Mouse (Mus musculus): Measurements from ENCODE around the gene Kcnip1. TPM values are rescaled to one million over a fixed set of nuclear protein-coding genes. Genes with fewer than 3 reads are reported as not detected.

Kcnip1 gene
- polyA plus RNA-seq, 1 experiment from 2014 or later = 92.9 TPM

DNA sequence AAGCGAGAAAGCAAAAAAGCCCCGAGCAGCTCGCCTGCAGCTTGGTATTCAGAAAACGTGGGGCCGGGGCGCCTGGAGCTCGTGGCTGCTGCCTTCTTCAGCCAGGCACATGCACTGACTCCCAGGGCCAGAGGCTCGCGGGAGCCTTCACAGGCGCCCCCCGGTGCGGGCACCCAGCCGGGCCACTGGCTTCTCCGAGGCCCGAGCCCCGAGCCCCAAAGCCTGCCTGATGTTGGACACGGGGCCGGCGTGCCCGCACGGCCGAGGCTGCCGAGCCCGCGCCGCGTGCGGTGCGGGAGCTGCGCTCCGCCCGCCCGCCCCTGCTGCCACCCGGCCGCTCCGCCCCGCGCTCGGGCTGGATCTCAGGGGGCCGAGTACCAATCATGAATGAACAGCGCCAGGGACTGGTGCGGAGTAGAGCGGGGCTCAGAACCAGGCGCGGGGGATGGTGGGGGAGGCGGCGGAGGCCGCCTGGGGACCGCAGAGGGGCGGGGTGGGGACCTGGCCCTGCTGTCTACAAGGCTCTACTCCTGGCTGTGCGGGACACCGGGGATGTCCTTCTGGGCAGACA lies 149.6 kb downstream of the Kcnip1 start:
- H3K4me1 ChIP-seq = peaks cover 30% of the 10 kb centered on the region
- peak overlapping the region; percentile 63 for H3K9ac ChIP-seq
- no peaks in the 10 kb centered on the region; the same call in 1 of the 2 replicates for H3K27me3 ChIP-seq (replicated peaks)
- peak overlapping the region; percentile 89 for H3K4me2 ChIP-seq
- peak overlapping the region; percentile 75 for H3K27ac ChIP-seq
- H3K36me3 ChIP-seq (replicated peaks) = no peaks in the 10 kb centered on the region
- no peaks in the 10 kb centered on the region for H3K9me3 ChIP-seq
- peak; percentile 89 for ATAC-seq (replicated peaks)
- 1% methylated on average over 52 of the region's 52 CpGs for WGBS
- peak overlapping the region; percentile 57 for H3K4me3 ChIP-seq

DNA sequence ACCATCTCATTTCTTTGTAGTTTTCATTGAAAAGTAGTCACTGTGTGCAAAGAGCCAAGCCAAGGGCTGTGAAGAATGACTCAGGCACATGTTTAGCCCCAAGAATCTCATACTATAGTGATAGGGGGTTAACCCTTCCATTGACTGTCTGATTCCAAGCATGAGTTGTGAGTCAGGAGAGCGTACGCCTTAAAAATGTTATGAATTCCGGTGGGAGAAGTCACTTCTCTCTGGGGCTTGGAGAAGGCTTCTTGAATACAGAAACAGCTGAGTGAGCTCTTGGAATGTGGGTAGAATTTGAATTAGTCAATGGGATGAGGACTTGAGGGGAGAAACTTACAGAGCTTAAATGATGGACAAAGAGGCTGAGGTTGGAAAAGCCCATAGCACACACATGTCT lies 153.9 kb downstream of the Kcnip1 start:
- no peak overlapping the region for H3K27ac ChIP-seq
- H3K9ac ChIP-seq = no peak overlapping the region
- no peak overlapping the region for H3K4me3 ChIP-seq
- 83% methylated on average over 3 of the region's 3 CpGs for WGBS
- peaks cover 33% of the 10 kb centered on the region for H3K4me1 ChIP-seq
- H3K27me3 ChIP-seq (replicated peaks) = no peaks in the 10 kb centered on the region
- no peaks in the 10 kb centered on the region for H3K36me3 ChIP-seq (replicated peaks)
- ATAC-seq (replicated peaks) = no peak
- no peak overlapping the region for H3K4me2 ChIP-seq
- H3K9me3 ChIP-seq = no peaks in the 10 kb centered on the region

DNA sequence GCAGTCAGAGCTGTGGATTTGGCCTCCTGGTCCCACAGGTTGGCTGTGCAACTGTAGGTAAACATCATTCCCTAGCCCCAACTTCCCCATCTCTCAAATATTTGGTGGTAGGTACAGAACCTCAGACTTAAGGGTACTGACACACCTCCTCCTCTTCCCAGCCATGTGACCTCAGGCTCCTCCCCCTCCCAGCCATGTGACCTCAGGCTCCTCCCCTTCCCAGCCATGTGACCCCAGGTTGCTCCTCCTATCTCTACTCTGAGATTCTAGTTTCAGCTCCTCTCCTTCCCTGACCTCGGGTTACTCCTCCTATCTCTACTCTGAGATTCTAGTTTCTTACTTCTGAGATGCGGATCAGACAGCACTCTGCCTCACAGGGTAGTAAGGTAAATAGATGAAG lies 163.2 kb downstream of the Kcnip1 start:
- WGBS = 88% methylated on average over 2 of the region's 2 CpGs
- Histone ChIP-seq H3K9me3 (no peaks in the 10 kb centered on the region), H3K27ac (no peak overlapping the region), H3K27me3 (replicated peaks) (no peaks in the 10 kb centered on the region), H3K9ac (no peak overlapping the region), H3K36me3 (replicated peaks) (no peaks in the 10 kb centered on the region), H3K4me3 (no peak overlapping the region), H3K4me1 (peaks cover 18% of the 10 kb centered on the region), H3K4me2 (no peak overlapping the region)
- ATAC-seq (replicated peaks) = no peak

DNA sequence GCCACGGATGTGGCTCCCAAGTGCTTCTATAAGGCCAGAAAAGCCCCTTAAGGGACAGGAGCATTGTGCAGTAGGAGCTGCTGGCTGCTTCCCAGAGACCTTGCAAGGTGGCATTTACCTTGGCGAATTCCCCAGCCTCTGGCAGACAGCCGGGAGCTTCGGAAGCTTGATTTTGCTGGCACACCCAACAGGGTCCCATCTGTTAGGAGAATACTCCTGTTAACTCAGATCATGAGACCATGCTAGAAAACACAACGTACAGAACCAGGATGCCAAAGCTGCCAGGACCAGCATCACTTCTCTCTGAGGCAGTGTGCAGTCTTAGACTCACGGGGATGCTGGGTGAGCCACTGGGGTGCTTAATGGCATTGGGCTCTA lies 165.1 kb downstream of the Kcnip1 start:
- Histone ChIP-seq H3K9me3 (no peaks in the 10 kb centered on the region), H3K36me3 (replicated peaks) (no peaks in the 10 kb centered on the region), H3K4me3 (no peak overlapping the region), H3K4me1 (peaks cover 18% of the 10 kb centered on the region), H3K9ac (no peak overlapping the region), H3K4me2 (peak overlapping the region; percentile 14), H3K27me3 (replicated peaks) (no peaks in the 10 kb centered on the region), H3K27ac (peak overlapping the region; percentile 81)
- peak; percentile 40; the same call in 1 of the 2 replicates for ATAC-seq (replicated peaks)
- 50% methylated on average over 6 of the region's 6 CpGs for WGBS

DNA sequence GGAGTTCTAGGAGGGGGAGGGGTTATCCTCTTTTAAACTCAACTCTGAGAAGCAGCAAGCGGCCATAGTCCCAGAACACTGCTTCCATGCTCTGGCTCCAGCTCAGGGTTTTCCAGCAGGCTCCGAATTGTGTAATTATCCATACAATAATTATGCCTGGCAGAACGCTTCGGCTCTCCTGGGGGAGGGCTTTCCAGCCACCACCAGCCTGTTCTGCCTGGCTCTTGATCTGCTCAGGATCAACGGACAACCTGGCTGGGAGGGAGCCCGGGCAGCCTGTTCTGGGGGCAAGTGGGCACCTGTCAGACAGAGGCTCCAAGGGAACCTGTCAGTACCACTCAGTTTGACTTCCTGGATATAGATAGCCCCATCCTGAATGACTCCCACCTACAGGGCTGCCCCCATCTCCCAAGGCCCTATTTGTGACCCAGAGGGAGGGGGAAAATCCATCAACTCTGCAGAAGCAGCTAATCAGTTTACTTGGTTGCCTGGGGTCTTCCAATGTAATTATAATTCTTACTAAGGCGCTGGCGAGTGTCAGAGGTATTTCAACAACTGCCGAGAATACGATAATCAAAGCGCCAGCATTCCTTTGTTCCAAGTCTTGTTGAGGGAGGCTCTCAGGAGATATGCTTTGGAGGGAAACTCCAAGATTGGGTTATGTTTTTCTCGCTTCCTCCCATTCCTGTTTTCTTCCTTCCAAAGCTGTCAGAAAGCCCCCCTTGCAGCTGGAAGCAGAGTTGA lies 165.7 kb downstream of the Kcnip1 start:
- Histone ChIP-seq H3K9ac (no peak overlapping the region), H3K4me3 (no peak overlapping the region), H3K4me1 (peaks cover 18% of the 10 kb centered on the region), H3K4me2 (peak overlapping the region; percentile 14), H3K27me3 (replicated peaks) (no peaks in the 10 kb centered on the region), H3K27ac (peak overlapping the region; percentile 81), H3K9me3 (no peaks in the 10 kb centered on the region), H3K36me3 (replicated peaks) (no peaks in the 10 kb centered on the region)
- WGBS = 34% methylated on average over 12 of the region's 12 CpGs
- ATAC-seq (replicated peaks) = peak; percentile 76

DNA sequence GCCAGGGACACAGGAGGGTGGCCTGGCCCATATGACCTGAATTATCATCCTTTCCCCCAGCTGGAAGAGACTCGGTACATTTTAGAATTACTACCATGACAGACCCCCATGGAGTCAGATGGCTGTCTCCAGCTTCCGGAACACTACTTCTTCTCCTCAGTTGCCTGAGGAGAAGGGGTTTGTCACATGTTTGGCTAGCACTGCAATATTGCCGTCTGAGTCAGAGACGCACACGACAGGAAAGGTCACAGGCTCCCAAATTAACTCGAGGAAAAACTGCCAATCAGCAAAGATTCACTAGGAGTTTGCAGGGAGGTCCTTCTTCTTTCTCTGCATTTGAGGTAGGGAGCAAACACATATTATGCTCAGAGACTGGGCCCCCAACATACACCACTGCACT lies 168.2 kb downstream of the Kcnip1 start:
- no peak for ATAC-seq (replicated peaks)

DNA sequence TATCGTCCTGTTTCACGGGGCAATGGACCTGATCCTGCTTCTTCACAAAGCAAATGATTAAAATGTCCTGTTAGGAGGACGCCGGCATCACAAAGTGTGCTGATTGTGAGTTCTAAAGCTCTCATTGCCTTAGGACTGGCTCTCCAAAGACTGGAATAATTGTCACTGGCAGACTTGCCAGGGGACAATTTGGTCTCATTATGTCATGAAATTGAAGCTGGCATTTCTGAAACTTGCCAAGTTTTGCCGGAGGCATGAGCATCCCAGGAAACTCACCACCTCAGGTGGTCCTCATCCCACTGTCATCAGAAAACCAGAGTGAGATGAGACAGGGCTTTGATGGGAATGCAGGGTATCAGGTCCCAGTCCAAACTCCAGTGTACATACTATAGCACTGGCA lies 171.6 kb downstream of the Kcnip1 start:
- H3K4me2 ChIP-seq = no peak overlapping the region
- no peak overlapping the region for H3K4me3 ChIP-seq
- H3K27ac ChIP-seq = no peak overlapping the region
- 77% methylated on average over 5 of the region's 5 CpGs for WGBS
- H3K36me3 ChIP-seq (replicated peaks) = no peaks in the 10 kb centered on the region
- H3K9ac ChIP-seq = no peak overlapping the region
- no peaks in the 10 kb centered on the region for H3K27me3 ChIP-seq (replicated peaks)
- H3K4me1 ChIP-seq = peaks cover 2% of the 10 kb centered on the region; the same call in 1 of the 2 replicates
- no peak for ATAC-seq (replicated peaks)
- no peaks in the 10 kb centered on the region for H3K9me3 ChIP-seq

More for the DNA sequence above, 168.2 kb downstream of the Kcnip1 start:
- H3K4me1 ChIP-seq = peaks cover 18% of the 10 kb centered on the region
- no peaks in the 10 kb centered on the region for H3K27me3 ChIP-seq (replicated peaks)
- H3K4me2 ChIP-seq = no peak overlapping the region
- H3K27ac ChIP-seq = no peak overlapping the region
- no peak overlapping the region for H3K9ac ChIP-seq
- H3K4me3 ChIP-seq = no peak overlapping the region
- 65% methylated on average over 6 of the region's 6 CpGs for WGBS
- H3K36me3 ChIP-seq (replicated peaks) = no peaks in the 10 kb centered on the region
- no peaks in the 10 kb centered on the region for H3K9me3 ChIP-seq

DNA sequence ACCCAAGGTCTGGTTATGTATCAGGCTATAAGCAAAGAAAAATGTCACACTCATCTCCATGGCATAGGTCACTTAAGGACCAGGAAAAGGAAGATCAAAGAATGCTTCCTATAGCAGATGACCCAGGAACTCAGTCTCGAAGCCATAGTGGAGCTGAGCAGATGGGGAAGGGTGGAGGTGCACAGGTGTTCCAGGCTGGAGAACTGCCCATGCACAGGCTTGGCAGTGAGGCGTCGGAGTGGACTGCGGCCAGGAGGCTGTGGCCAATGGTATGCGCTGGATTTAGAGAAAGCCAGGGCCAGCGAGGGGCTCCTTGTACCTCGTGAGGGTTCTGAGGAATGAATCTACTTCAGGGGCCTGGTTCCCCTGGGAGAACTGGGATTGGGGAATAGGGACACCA lies 172.1 kb downstream of the Kcnip1 start:
- ATAC-seq (replicated peaks) = no peak
- no peak overlapping the region for H3K4me3 ChIP-seq
- WGBS = 86% methylated on average over 7 of the region's 7 CpGs
- no peak overlapping the region for H3K9ac ChIP-seq
- no peak overlapping the region for H3K27ac ChIP-seq
- H3K36me3 ChIP-seq (replicated peaks) = no peaks in the 10 kb centered on the region
- peaks cover 6% of the 10 kb centered on the region; the same call in 1 of the 2 replicates for H3K4me1 ChIP-seq
- H3K4me2 ChIP-seq = no peak overlapping the region
- H3K9me3 ChIP-seq = no peaks in the 10 kb centered on the region
- no peaks in the 10 kb centered on the region for H3K27me3 ChIP-seq (replicated peaks)

DNA sequence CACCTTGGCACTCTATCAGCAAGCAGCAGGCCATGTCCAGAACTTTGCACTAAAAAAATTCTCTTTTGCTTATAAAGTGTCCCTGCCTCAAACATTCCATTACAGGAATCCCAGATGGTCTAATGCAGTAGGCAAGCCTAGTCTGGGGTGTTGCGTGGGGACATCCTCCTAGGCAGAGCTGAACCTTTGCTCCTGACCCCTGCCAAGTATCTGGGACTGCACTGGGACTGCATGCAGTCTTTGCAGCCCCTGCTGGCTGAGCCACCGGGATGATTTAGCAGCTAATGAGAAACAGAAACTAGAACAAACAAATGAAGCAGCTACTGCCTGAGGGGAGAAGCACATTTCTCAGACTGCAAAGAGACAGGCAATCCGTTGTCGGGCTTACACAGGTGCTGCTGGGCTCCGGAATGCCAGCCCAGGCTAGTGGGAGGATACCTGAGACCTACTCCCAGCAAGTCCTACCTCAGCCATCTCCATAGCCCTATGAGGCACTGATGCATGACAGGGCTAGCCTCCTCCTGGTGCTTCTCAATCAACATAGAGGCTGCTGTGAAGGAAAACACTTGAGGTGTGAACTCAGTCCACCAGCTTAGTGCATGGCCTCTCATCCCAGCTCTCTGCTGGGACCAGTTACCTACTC lies 174.0 kb downstream of the Kcnip1 start:
- Histone ChIP-seq H3K36me3 (replicated peaks) (no peaks in the 10 kb centered on the region), H3K27me3 (replicated peaks) (no peaks in the 10 kb centered on the region), H3K27ac (no peak overlapping the region), H3K4me1 (peaks cover 6% of the 10 kb centered on the region; the same call in 1 of the 2 replicates), H3K4me3 (no peak overlapping the region), H3K9ac (no peak overlapping the region), H3K4me2 (no peak overlapping the region), H3K9me3 (no peaks in the 10 kb centered on the region)
- WGBS = 53% methylated on average over 5 of the region's 5 CpGs
- no peak for ATAC-seq (replicated peaks)

DNA sequence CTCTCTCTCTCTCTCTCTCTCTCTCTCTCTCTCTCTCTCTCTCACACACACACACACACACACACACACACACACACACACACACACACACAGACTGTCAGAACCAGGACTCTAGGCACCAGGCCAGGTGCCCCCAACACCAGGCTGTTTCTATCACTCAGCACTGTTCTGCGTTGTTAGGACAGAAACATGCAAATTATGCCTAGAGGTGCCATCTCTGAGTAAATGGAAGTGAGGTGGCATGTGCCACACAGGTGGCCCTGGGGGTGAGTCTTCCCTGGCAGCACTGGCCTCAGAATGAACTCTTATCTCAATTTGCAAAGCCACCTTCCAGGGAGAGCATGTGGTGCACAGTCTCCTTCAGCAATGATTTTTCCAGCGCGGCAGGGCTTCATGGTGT lies 176.9 kb downstream of the Kcnip1 start:
- Histone ChIP-seq H3K9me3 (no peaks in the 10 kb centered on the region), H3K4me3 (no peak overlapping the region), H3K27ac (peak overlapping the region; percentile 4; the same call in 1 of the 2 replicates), H3K9ac (no peak overlapping the region), H3K27me3 (replicated peaks) (no peaks in the 10 kb centered on the region), H3K4me2 (no peak overlapping the region), H3K36me3 (replicated peaks) (no peaks in the 10 kb centered on the region), H3K4me1 (peaks cover 6% of the 10 kb centered on the region; the same call in 1 of the 2 replicates)
- 35% methylated on average over 3 of the region's 3 CpGs for WGBS
- peak; percentile 65 for ATAC-seq (replicated peaks)

DNA sequence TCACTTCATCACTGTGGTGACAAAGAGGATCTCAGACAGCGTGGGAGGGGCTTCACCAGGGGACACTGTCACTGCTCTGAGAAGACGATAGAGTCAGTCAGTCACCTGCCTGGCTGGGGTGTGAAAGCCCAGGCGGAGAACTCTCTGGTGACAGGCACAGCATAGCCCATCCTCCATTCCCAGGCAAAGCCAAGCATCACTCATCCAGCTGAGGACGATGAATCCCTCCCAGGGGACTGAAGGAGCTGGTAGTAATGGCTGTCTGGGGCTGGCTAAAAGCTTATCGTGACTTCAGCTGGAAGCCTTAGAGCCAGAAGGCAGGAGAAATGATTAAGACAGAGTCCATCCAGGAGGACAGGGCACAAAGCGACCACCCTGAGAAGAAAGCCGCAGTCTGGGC lies 182.8 kb downstream of the Kcnip1 start:
- no peak overlapping the region for H3K4me2 ChIP-seq
- H3K27me3 ChIP-seq (replicated peaks) = no peaks in the 10 kb centered on the region
- no peaks in the 10 kb centered on the region for H3K36me3 ChIP-seq (replicated peaks)
- H3K9me3 ChIP-seq = no peaks in the 10 kb centered on the region
- no peak overlapping the region for H3K9ac ChIP-seq
- no peak overlapping the region for H3K27ac ChIP-seq
- 73% methylated on average over 7 of the region's 7 CpGs for WGBS
- H3K4me3 ChIP-seq = no peak overlapping the region
- H3K4me1 ChIP-seq = no peaks in the 10 kb centered on the region
- ATAC-seq (replicated peaks) = no peak

DNA sequence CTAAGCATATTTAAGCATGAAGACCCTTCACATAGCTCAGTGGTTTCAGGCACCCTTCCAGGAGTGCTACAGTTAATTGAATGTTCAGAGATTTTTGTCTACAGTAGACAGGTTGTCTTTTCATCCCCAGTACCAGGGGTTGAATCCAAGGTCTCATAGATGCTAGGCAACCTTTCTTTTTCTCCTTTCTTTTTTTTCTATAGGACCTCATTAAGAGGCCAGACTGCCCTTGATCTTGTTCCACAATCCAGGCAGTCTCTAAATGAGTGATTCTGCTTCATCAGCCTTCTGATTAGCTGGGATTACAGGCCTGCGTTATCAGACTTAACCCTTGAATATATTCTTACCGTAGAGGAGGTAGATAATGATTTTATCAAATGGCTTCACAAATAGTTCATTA lies 189.9 kb downstream of the Kcnip1 start:
- Histone ChIP-seq H3K36me3 (replicated peaks) (no peaks in the 10 kb centered on the region), H3K9me3 (no peaks in the 10 kb centered on the region), H3K9ac (no peak overlapping the region), H3K27me3 (replicated peaks) (no peaks in the 10 kb centered on the region), H3K4me3 (no peak overlapping the region), H3K27ac (no peak overlapping the region), H3K4me1 (peaks cover 9% of the 10 kb centered on the region), H3K4me2 (no peak overlapping the region)
- no peak for ATAC-seq (replicated peaks)
- WGBS = 46% methylated on average over 2 of the region's 2 CpGs
